Mouse (Mus musculus) brain, embryonic 14.5 days (tissue): ENCODE measurements around the gene Tor1b.

Experiments
- CTCF ChIP-seq: fragments of 200-500 bp; IDR thresholded peaks from 2 replicates; pipeline ENCODE4 v1.5.1; 2012; ENCODE audit warnings: inconsistent platforms, mild to moderate bottlenecking, moderate library complexity, borderline replicate concordance; ENCODE audit not compliant: insufficient read depth, insufficient read length; ENCODE audit errors: extremely low read depth
- POLR2A ChIP-seq: fragments of 200-500 bp; IDR thresholded peaks from 2 replicates; pipeline ENCODE4 v1.6.1; 2012; ENCODE audit warnings: mild to moderate bottlenecking, inconsistent platforms, borderline replicate concordance; ENCODE audit not compliant: poor library complexity, insufficient read depth, insufficient read length, severe bottlenecking; ENCODE audit errors: extremely low read depth

DNA sequence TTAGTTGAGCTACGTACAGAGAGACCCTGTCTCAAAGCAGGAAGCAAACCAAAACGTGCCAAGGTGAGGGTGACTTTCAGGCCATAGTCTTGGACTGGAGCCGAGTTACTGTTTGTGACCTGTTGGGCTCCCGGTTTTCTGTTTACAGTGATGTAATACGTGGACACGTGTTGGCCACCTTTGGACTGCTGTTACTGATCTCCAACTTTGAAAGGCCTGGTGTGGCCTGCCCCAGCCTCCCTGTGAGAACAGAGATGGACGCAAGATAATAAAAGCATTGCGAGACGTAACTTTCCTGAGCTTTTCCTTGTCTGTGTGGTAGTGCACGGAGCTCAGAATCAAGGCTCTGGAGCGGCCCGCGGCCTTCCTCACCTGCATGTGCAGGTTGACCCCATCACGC lies 6.0 kb downstream of the Tor1b start:
- TF ChIP-seq CTCF (no peak), POLR2A (no peak)
